In the genomic region with DNA sequence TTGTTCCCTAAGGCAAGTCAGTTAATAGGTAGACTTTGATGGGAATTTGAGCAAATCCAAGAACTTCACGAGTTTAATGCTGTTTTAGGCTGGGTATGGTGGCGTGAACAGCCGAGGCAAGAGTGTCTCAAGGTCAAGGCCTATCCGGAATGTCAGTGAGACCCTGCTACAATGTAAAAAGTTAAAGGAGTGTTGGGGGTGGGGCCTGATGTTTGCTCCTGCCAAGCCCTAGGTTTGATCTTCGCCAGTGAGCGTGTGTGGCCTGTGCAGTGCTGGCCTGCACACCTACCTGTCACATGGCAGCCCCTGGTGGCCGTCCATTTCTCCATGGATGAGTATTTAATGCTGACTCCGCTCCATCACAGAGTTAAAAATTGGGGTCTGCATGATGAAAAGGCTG, we compare ENCODE assay signal across 10 mouse cellular contexts. TPM values are rescaled to one million over a fixed set of nuclear protein-coding genes. Genes with fewer than 3 reads are reported as not detected.
DNase-seq lines count a peak whose midpoint lies in the region; ATAC-seq and TF ChIP-seq lines count a peak whose summit lies in the region.
"Had no signal": no experiment of that assay in that cellular context is flagged by ENCODE, and none has a peak within 500 bp of the region (broad histone marks: within the 10 kb centered on the region; RNA-seq: fewer than 3 reads in every experiment).

No protein-coding gene starts in this region.

- no peak overlapping the region for H3K4me2 ChIP-seq in limb, embryonic 13.5 days (replicated peaks)

- 44% methylated on average over 8 of the region's 8 CpGs for WGBS in kidney, adult 2 months
- 77% methylated on average over 8 of the region's 8 CpGs for WGBS in thymus, adult 2 months
- 52% methylated on average over 8 of the region's 8 CpGs for WGBS in limb, embryonic 13.5 days

- H3K9ac ChIP-seq in limb, embryonic 13.5 days: peak overlapping the region; percentile 8; the same call in 1 of the 2 replicates

- no peaks in the 10 kb centered on the region for H3K9me3 ChIP-seq in limb, embryonic 13.5 days

- 0 out of 2 replicates have a peak overlapping the region, but pooled peaks have one; percentile 4 for H3K27ac ChIP-seq in kidney, adult 2 months (ENCODE audit: insufficient read depth, low read depth, low read length)
- H3K27ac ChIP-seq in thymus, adult 2 months (ENCODE audit: control insufficient read depth, insufficient read depth, low read length): peak overlapping the region; percentile 19; the same call in 1 of the 2 replicates
- peak overlapping the region; percentile 22; the same call in 1 of the 2 replicates for H3K27ac ChIP-seq in limb, embryonic 13.5 days
- H3K27ac ChIP-seq: macrophage had no signal

- peak; percentile 14; the same call in 1 of the 2 replicates for TF ChIP-seq CTCF in kidney, adult 2 months (conservative IDR thresholded peaks at IDR 0.05; ENCODE audit: insufficient read depth, insufficient read length, low read depth, low read length)
- TF ChIP-seq CTCF in thymus, adult 2 months (IDR thresholded peaks at IDR 0.05; ENCODE audit: borderline replicate concordance, control insufficient read depth, extremely low read depth, insufficient read depth, low read length, poor library complexity): peak; percentile 18; the same call in 1 of the 2 replicates

- ATAC-seq in limb, embryonic 13.5 days (ENCODE audit: low FRiP score, low read depth): no peak
- no peak for ATAC-seq in erythroid progenitor cell, adult 5-6 weeks (replicated peaks; ENCODE audit: low FRiP score, poor library complexity, severe bottlenecking)
- ATAC-seq in CD4-positive, CD25-positive, alpha-beta regulatory T cell, adult 4 months: no peak

- no peaks in the 10 kb centered on the region for H3K36me3 ChIP-seq in kidney, adult 2 months (ENCODE audit: control insufficient read depth, insufficient read depth, low read length)
- H3K36me3 ChIP-seq in thymus, adult 2 months (ENCODE audit: control insufficient read depth, insufficient read depth, low read length): peaks cover 14% of the 10 kb centered on the region
- H3K36me3 ChIP-seq in limb, embryonic 13.5 days: peaks cover 27% of the 10 kb centered on the region

- H3K4me3 ChIP-seq in kidney, adult 2 months (ENCODE audit: insufficient read depth, low read depth, low read length): no peak overlapping the region
- no peak overlapping the region for H3K4me3 ChIP-seq in thymus, adult 2 months (ENCODE audit: control insufficient read depth, insufficient read depth, low read length)
- H3K4me3 ChIP-seq in limb, embryonic 13.5 days: no peak overlapping the region
- H3K4me3 ChIP-seq: erythroblast, embryonic 14.5 days had no signal

- no peak for TF ChIP-seq POLR2A in kidney, adult 2 months (IDR thresholded peaks at IDR 0.05; ENCODE audit: low read depth, low read length)
- TF ChIP-seq POLR2A in thymus, adult 2 months (IDR thresholded peaks at IDR 0.05; ENCODE audit: control insufficient read depth, extremely low read depth, insufficient read depth, low read length, poor library complexity): no peak

- H3K4me1 ChIP-seq in kidney, adult 2 months (ENCODE audit: control insufficient read depth, insufficient read depth, low read length): peaks cover 35% of the 10 kb centered on the region
- peaks cover 39% of the 10 kb centered on the region for H3K4me1 ChIP-seq in thymus, adult 2 months (replicated peaks; ENCODE audit: control insufficient read depth, insufficient read depth, low read length)
- H3K4me1 ChIP-seq in limb, embryonic 13.5 days: peaks cover 56% of the 10 kb centered on the region

- DNase-seq in kidney, adult 2 months: no peak
- no peak for DNase-seq in kidney, adult 18-20 months
- DNase-seq in thymus, adult 2 months: no peak
- DNase-seq in thymus, postnatal 4 days: no peak
- DNase-seq in yolk sac, embryonic 10.5 days (ENCODE audit: low spot score): peak; percentile 21

- no peaks in the 10 kb centered on the region for H3K27me3 ChIP-seq in kidney, adult 2 months (replicated peaks; ENCODE audit: control insufficient read depth, insufficient read depth, low read length)
- no peaks in the 10 kb centered on the region for H3K27me3 ChIP-seq in thymus, adult 2 months (ENCODE audit: control insufficient read depth, insufficient read depth, low read length)
- no peaks in the 10 kb centered on the region for H3K27me3 ChIP-seq in limb, embryonic 13.5 days

RNA-seq across cellular contexts. Expression of gene Fam160b1, which starts 5.5 kb away (rescaled TPM):
- 7.3 and 8.0 TPM in 2 replicates for polyA plus RNA-seq in kidney, adult 2 months (2012; rRNA removed)
- polyA plus RNA-seq in thymus, adult 2 months (2012; rRNA removed): 26.1 and 28.3 TPM in 2 replicates
- 15.8 and 16.2 TPM in 2 replicates for polyA plus RNA-seq in limb, embryonic 13.5 days (2015; fragmentation: Nextera tagmentation; extraction: Ambion mirVana)
- 19.5 and 20.1 TPM in 2 replicates for total RNA-seq in erythroid progenitor cell, adult 5-6 weeks (2015; ENCODE audit: low replicate concordance)
- 8.5 and 15.5 TPM in 2 replicates for total RNA-seq in erythroid progenitor cell, adult 5-6 weeks (2017; ENCODE audit: low replicate concordance)
- 1 to 10 TPM; 8.1 to 8.7 TPM for polyA plus RNA-seq in CD4-positive, CD25-positive, alpha-beta regulatory T cell, adult 4 months (2017; shearing (Covaris generic))

RNA-seq across cellular contexts. Expression of gene Ablim1, which starts 51.3 kb away (rescaled TPM):
- 34.7 and 38.3 TPM in 2 replicates for polyA plus RNA-seq in kidney, adult 2 months (2012; rRNA removed)
- polyA plus RNA-seq in thymus, adult 2 months (2012; rRNA removed): 216 and 231 TPM in 2 replicates
- polyA plus RNA-seq in limb, embryonic 13.5 days (2015; fragmentation: Nextera tagmentation; extraction: Ambion mirVana): 29.1 and 34.0 TPM in 2 replicates
- total RNA-seq in erythroid progenitor cell, adult 5-6 weeks (2015; ENCODE audit: low replicate concordance): 12.6 and 18.4 TPM in 2 replicates
- total RNA-seq in erythroid progenitor cell, adult 5-6 weeks (2017; ENCODE audit: low replicate concordance): 7.6 and 10.0 TPM in 2 replicates
- 100 to 1,000 TPM; 290 to 362 TPM for polyA plus RNA-seq in CD4-positive, CD25-positive, alpha-beta regulatory T cell, adult 4 months (2017; shearing (Covaris generic))
